Mouse (Mus musculus): ENCODE data around the gene Pcdh8.

- TF ChIP-seq CTCF (IDR thresholded peaks at IDR 0.05; ENCODE audit: insufficient read depth, low read length) (no peak), POLR2A (IDR thresholded peaks at IDR 0.05; ENCODE audit: borderline replicate concordance, extremely low read depth, low read depth, low read length) (no peak)
These were observed 9.8 kb upstream of the Pcdh8 start for GRCm38 (mm10) chr14:79780889-79781288.
